Mouse (Mus musculus): Measurements from ENCODE around the gene Myo18a.

The Myo18a gene

GRCm38 (mm10) chr11:77900187-77900586 is 137.1 kb downstream of the Myo18a start:
- no peak for DNase-seq (ENCODE audit: low spot score)

- no peak for DNase-seq (ENCODE audit: low spot score)
Measured at GRCm38 (mm10) chr11:77900696-77901095, 137.7 kb downstream of the Myo18a start.

- peak; percentile 9 for DNase-seq (ENCODE audit: low spot score)
Measured at GRCm38 (mm10) chr11:77901366-77901765, 138.3 kb downstream of the Myo18a start.

GRCm38 (mm10) chr11:77901775-77902355 is 138.8 kb downstream of the Myo18a start:
- no peak for DNase-seq (ENCODE audit: low spot score)

- DNase-seq (ENCODE audit: low spot score), result no peak
Measured at GRCm38 (mm10) chr11:77903761-77904160, 140.7 kb downstream of the Myo18a start.

- no peak for DNase-seq (ENCODE audit: low spot score)
Measured at GRCm38 (mm10) chr11:77904707-77905106, 141.7 kb downstream of the Myo18a start.

- peak; percentile 12 for DNase-seq (ENCODE audit: low spot score)
Measured at GRCm38 (mm10) chr11:77906097-77906687, 143.1 kb downstream of the Myo18a start.

GRCm38 (mm10) chr11:77906747-77907174 is 143.7 kb downstream of the Myo18a start:
- DNase-seq (ENCODE audit: low spot score), result no peak

GRCm38 (mm10) chr11:77908468-77908867 is 145.4 kb downstream of the Myo18a start:
- DNase-seq (ENCODE audit: low spot score), result no peak

- no peak for DNase-seq (ENCODE audit: low spot score)
Measured at GRCm38 (mm10) chr11:77909376-77909775, 146.3 kb downstream of the Myo18a start.

- DNase-seq (ENCODE audit: low spot score), result no peak
Measured at GRCm38 (mm10) chr11:77909776-77910175, 146.7 kb downstream of the Myo18a start.

- DNase-seq (ENCODE audit: low spot score), result no peak
Measured at GRCm38 (mm10) chr11:77913505-77913904, 150.5 kb downstream of the Myo18a start.

- DNase-seq (ENCODE audit: low spot score), result no peak
Measured at GRCm38 (mm10) chr11:77914598-77915260, 151.7 kb downstream of the Myo18a start.
